Mouse (Mus musculus) intestine, postnatal 0 days (tissue): Measurements from ENCODE around the gene Mfsd11. TPM values are rescaled to one million over a fixed set of nuclear protein-coding genes. Genes with fewer than 3 reads are reported as not detected.

Experiments
- ATAC-seq: fragments of 200-750 bp; cut with Nextera tagmentation; 2 replicates; pipeline ENCODE4 v1.8.0; 2017; ENCODE audit warnings: mild to moderate bottlenecking, moderate TSS enrichment, moderate library complexity
- H3K27ac ChIP-seq: fragments of 300-500 bp; sonication (generic); 2 replicates; pipeline ENCODE4 v1.5.1; 2014; ENCODE audit warnings: mild to moderate bottlenecking, low read depth, low read length, moderate library complexity
- H3K27me3 ChIP-seq: fragments of 300-500 bp; sonication (generic); replicated peaks from 2 replicates; pipeline ENCODE4 v1.6.1; 2014; ENCODE audit warnings: low read length, mixed read lengths; ENCODE audit not compliant: control insufficient read depth, insufficient read depth
- H3K36me3 ChIP-seq: fragments of 300-500 bp; sonication (generic); 2 replicates; pipeline ENCODE4 v1.6.1; 2014; ENCODE audit warnings: mild to moderate bottlenecking, moderate library complexity; ENCODE audit not compliant: control insufficient read depth, insufficient read depth
- H3K4me1 ChIP-seq: fragments of 300-500 bp; sonication (generic); replicated peaks from 2 replicates; pipeline ENCODE4 v1.6.1; 2014; ENCODE audit warnings: antibody characterized with exemption, low read length, mixed read lengths; ENCODE audit not compliant: control insufficient read depth, insufficient read depth
- H3K4me2 ChIP-seq: fragments of 300-500 bp; sonication (generic); replicated peaks from 2 replicates; pipeline ENCODE4 v1.6.1; 2014; ENCODE audit warnings: low read depth, mild to moderate bottlenecking, moderate library complexity
- H3K4me3 ChIP-seq: fragments of 300-500 bp; sonication (generic); 2 replicates; pipeline ENCODE4 v1.5.1; 2014; ENCODE audit warnings: low read depth, low read length
- H3K9ac ChIP-seq: fragments of 300-500 bp; sonication (generic); 2 replicates; pipeline ENCODE4 v1.6.1; 2014; ENCODE audit warnings: mild to moderate bottlenecking, low read depth, low read length
- H3K9me3 ChIP-seq: fragments of 300-500 bp; sonication (generic); 2 replicates; pipeline ENCODE4 v1.6.1; 2016; ENCODE audit warnings: mixed run types; ENCODE audit not compliant: control insufficient read depth
- CTCF ChIP-seq: sonication (generic); IDR thresholded peaks from 2 replicates; pipeline ENCODE4 v1.5.1; 2016; ENCODE audit warnings: low read depth, mild to moderate bottlenecking, control low read depth, antibody characterized with exemption, moderate library complexity
- WGBS: fragments of 180-500 bp; shearing (Covaris S2); extraction: QIAGEN DNeasy Blood & Tissue Kit; methylation state at CpG from one replicate; pipeline ENCODE4 v1.1.7; 2014; 5-methylcytosine and 5-hydroxymethylcytosine counted together
- polyA plus RNA-seq: library from polyadenylated mRNA; unstranded; fragments of >200 nt; fragmentation: Nextera tagmentation; extraction: Ambion mirVana; gene quantifications from 2 replicates; pipeline ENCODE4 v1.2.1, GENCODE M21; 2015

Gene Mfsd11
- polyA plus RNA-seq, 1 experiment from 2014 or later, result 100 TPM

DNA sequence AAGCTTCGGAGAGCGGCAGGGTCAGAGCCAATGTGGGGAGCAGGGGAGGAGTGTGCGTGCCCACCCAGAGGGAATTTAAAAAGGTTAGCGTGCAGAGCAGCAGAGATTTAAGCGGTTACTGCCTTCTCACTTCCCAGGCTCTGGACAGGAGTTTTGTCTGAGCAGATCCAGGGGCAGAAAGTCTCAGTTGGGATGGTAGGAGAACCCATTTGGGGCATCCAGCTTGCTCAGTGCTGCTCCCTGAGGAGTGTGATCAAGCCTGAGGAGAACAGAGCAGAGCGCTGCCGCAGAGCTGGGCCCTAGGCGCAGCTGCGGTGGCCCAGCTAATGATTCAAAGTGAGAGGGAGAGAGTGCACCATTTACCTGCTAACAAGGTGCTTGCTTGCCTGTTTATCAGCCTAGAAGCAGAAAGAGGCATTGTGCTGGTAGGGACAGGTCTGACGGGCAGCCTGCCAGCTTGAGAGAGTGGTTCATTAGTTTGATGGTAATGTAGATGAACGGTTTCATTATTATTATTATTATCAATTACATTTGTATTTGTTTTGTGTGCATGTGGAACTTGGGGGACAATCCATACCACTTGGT is 43.3 kb upstream of the Mfsd11 start:
- Histone ChIP-seq H3K4me2 (no peak overlapping the region), H3K9me3 (no peaks in the 10 kb centered on the region), H3K4me1 (0 out of 2 replicates have a peak, but pooled peaks cover under 1% of the 10 kb centered on the region), H3K4me3 (no peak overlapping the region), H3K27ac (no peak overlapping the region), H3K27me3 (no peaks in the 10 kb centered on the region), H3K36me3 (peaks cover 18% of the 10 kb centered on the region), H3K9ac (no peak overlapping the region)
- no peak for ATAC-seq
- 91% methylated on average over 11 of the region's 11 CpGs for WGBS
- no peak for TF ChIP-seq CTCF

GRCm38 (mm10) chr11:116809520-116809919 is 42.7 kb upstream of the Mfsd11 start:
- Histone ChIP-seq H3K27ac (no peak overlapping the region), H3K4me3 (no peak overlapping the region), H3K4me2 (no peak overlapping the region), H3K27me3 (no peaks in the 10 kb centered on the region), H3K4me1 (0 out of 2 replicates have a peak, but pooled peaks cover 4% of the 10 kb centered on the region), H3K9me3 (no peaks in the 10 kb centered on the region), H3K36me3 (peaks cover 18% of the 10 kb centered on the region), H3K9ac (no peak overlapping the region)
- no peak for TF ChIP-seq CTCF
- WGBS, result 81% methylated on average over 8 of the region's 8 CpGs
- ATAC-seq, result no peak

DNA sequence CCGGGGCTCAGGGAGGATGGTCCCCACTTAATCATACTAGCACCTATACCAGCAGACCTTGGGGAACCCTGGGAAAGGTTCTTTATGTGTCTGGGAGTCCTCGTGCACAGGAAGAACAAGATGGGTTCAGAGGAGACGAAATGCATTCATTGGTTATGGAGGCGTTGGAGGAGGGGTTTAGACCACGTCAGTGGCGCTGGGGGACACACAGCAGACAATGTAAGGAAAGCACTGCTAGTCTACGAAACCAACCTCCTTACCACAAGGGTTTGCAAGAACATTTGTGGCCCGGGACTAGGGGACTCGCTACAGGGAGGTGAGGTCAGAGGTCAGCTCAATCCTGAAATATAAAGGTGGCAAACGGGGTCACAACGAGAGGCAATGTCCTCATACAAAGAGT is 41.7 kb upstream of the Mfsd11 start:
- TF ChIP-seq CTCF, result no peak
- no peak overlapping the region for H3K4me2 ChIP-seq
- no peaks in the 10 kb centered on the region for H3K9me3 ChIP-seq
- peaks cover 18% of the 10 kb centered on the region for H3K36me3 ChIP-seq
- H3K4me3 ChIP-seq, result no peak overlapping the region
- H3K4me1 ChIP-seq, result peaks cover 8% of the 10 kb centered on the region; the same call in 1 of the 2 replicates
- no peak overlapping the region for H3K9ac ChIP-seq
- no peak for ATAC-seq
- H3K27me3 ChIP-seq, result no peaks in the 10 kb centered on the region
- no peak overlapping the region for H3K27ac ChIP-seq
- WGBS, result 87% methylated on average over 11 of the region's 11 CpGs

DNA sequence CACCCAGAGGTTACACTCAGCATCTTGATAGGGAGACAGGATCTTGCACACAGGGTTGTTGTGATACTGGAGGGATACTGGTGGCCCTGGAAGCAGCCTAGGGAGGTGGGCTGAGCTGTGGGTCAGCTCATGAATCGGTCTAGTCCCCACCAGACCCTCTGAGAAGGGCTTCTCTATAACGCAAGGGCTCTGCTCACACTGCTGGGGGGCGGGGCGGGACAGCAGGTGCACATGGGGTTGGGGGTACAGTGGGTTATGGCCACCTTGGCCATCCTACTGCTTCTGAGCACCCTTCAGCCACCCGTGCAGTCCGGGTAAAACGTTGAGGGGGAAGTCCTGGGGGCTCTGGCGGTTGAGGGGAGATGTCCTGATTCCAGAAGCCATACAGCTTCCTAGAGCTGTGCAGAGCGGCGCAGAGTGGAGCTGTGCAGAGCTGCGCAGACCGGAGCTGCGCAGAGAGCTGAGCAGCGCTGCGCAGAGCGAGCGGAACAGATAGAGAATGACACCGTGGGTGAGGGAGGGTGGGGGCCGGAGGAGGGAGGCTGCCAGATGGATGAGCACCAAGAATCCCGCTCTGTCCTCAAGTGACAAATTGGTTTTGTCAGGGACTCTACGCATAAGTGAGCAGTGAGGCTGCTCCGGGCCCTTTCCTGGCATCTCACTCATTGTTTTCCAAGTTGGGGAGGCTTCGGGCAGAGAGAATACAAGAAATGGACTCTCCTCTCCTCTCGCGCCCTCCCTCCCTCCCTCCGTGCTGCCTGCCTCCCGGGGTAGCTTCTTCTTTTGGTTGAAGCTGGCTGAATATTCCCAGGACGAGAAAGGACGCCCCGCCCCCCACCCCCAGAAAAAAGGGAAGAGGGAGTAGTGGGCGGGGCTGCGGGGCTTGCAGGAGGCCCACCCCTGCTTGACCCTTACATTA is 41.0 kb upstream of the Mfsd11 start:
- 26% methylated on average over 32 of the region's 32 CpGs for WGBS
- Histone ChIP-seq H3K4me1 (peaks cover 8% of the 10 kb centered on the region; the same call in 1 of the 2 replicates), H3K4me2 (peak overlapping the region; percentile 55), H3K36me3 (peaks cover 18% of the 10 kb centered on the region), H3K27ac (no peak overlapping the region; the same call in 1 of the 2 replicates), H3K9ac (no peak overlapping the region), H3K27me3 (no peaks in the 10 kb centered on the region), H3K9me3 (no peaks in the 10 kb centered on the region), H3K4me3 (0 out of 2 replicates have a peak overlapping the region, but pooled peaks have one; percentile 3)
- TF ChIP-seq CTCF, result peak; percentile 24; the same call in 1 of the 2 replicates
- peak; percentile 36 for ATAC-seq

DNA sequence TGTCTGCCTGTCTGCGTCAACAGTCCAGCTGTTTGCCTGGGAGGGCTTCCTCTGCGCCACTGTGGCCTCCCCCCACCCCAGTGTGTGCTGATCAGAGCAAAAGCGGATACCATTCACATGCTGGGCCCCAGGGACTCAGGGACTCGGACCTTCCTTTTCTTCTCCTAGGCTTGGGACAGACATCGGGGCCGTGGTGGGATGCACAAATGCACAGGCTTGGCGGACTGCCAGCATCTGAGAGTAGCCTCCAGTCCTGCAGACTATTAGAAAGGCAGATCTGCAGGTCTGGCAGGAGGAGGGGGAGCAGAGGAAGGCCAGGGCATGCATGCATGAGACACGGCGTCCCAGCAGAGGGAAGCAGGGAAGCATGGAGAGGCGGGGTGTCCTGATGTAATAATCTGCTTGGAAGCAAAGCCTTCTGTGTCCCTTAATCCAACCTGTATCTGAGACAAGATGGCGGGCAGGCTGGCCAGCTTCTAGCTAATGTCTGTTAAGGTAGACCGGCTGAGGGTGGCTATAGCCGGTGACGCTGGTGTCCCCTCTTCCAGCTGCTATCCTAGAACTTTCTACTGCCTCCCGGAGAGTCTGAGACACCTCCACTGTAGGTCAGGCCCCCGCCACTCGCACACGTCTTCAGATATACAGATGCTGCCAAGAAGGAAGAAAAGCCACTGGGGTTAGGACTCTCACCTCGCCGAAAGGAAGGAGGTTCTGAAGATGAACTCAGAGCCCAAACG is 39.3 kb upstream of the Mfsd11 start:
- Histone ChIP-seq H3K27ac (no peak overlapping the region), H3K27me3 (no peaks in the 10 kb centered on the region), H3K36me3 (peaks cover 18% of the 10 kb centered on the region), H3K4me3 (no peak overlapping the region), H3K9me3 (no peaks in the 10 kb centered on the region), H3K4me1 (peaks cover 10% of the 10 kb centered on the region), H3K4me2 (no peak overlapping the region), H3K9ac (no peak overlapping the region)
- no peak for ATAC-seq
- TF ChIP-seq CTCF, result peak; percentile 39
- 65% methylated on average over 21 of the region's 21 CpGs for WGBS

DNA sequence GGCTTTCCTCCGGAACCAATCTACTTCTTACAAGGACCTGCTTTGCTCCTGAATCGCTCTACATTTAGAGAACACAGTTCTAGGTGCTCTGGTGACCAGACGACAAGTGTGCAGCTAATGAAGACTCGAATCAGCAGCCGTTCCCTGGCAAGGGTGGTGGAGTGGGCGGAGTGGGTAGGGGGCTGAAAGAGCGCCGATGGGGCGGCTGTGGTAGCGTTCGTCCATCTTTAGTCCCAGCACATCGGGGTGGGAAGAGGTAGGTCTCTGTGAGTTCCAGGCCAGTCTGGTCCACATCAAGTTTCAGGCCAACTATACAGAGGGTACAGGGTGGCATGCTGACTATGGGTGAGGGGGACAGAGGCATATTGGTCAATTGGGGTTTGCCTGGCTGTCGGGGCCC is 38.6 kb upstream of the Mfsd11 start:
- no peak overlapping the region for H3K4me2 ChIP-seq
- no peak for TF ChIP-seq CTCF
- peaks cover 16% of the 10 kb centered on the region for H3K36me3 ChIP-seq
- peaks cover 14% of the 10 kb centered on the region for H3K4me1 ChIP-seq
- H3K27ac ChIP-seq, result peak overlapping the region; percentile 37; the same call in 1 of the 2 replicates
- no peak overlapping the region for H3K9ac ChIP-seq
- H3K9me3 ChIP-seq, result no peaks in the 10 kb centered on the region
- H3K27me3 ChIP-seq, result no peaks in the 10 kb centered on the region
- H3K4me3 ChIP-seq, result no peak overlapping the region
- 87% methylated on average over 13 of the region's 13 CpGs for WGBS
- no peak for ATAC-seq
